In the genomic region with DNA sequence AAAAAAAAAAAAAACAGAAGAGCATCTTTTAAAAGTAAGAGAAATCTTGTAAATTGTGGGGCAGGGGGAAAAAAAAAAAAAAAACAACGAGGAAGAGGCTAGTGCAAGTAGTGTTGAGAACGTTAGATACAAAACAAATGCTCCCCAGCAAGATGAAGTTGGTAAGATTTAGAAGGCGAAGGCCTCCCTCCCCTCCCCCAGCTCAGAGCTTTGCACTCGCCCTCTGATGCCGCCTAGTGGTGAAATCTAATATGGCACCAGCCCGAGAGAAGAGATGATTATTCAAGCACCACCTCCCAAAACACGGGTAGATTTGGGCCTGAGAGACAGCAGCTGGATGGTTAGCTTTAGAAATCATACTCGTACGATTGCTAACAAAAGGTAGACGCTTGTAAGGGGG, we compare ENCODE assay signal across 8 mouse cellular contexts. TPM values are rescaled to one million over a fixed set of nuclear protein-coding genes. Genes with fewer than 3 reads are reported as not detected.
A peak's percentile ranks its signal among the peaks of the same experiment; 100 is the strongest.
DNase-seq lines count a peak whose midpoint lies in the region; ATAC-seq and TF ChIP-seq lines count a peak whose summit lies in the region.

No protein-coding gene starts in this region.

- intact Hi-C loops in heart, postnatal 25 days (cut with DNase I), result loop anchor here (2.0 to 5.0 kb wide), 3 partner anchors 61 to 441 kb away; no protein-coding TSS in a partner anchor

- peak overlapping the region; percentile 30; the same call in 1 of the 2 replicates for H3K4me2 ChIP-seq in lung, embryonic 14.5 days

- 1% methylated on average over 10 of the region's 10 CpGs for WGBS in lung, embryonic 14.5 days

- in situ Hi-C loops in Patski (cut with MboI; ENCODE audit: low pct_unique_long_range_greater_than_20kb), result loop anchor here (5.0 kb wide), 1 partner anchor 246 kb away; no protein-coding TSS in a partner anchor

- POLR2A ChIA-PET in Patski (lab: Charles Lee), result interaction anchor here (0.7 to 1.1 kb wide), 3 partner anchors 22 to 443 kb away, joined by 3 to 4 read pairs (median 4); partner anchors contain the start of gene Prickle2

- CTCF ChIA-PET in Patski (lab: Charles Lee), result interaction anchor here (0.6 to 4.7 kb wide), 24 partner anchors 8 to 1355 kb away, joined by 3 to 51 read pairs (median 3); partner anchors contain the start of gene Prickle2

- DNase-seq in Patski (ENCODE audit: low read depth, low spot score), result no peak
- peak; percentile 56 to 69 for DNase-seq in cerebellum, adult 18-20 months
- DNase-seq in heart, postnatal 25 days (ENCODE audit: low spot score), result peak; percentile 49
- DNase-seq in layer of hippocampus, adult 11-12 months (ENCODE audit: low spot score), result peak; percentile 94
- DNase-seq in lung, embryonic 14.5 days, result peak; percentile 94
- peak; percentile 79 for DNase-seq in ovary, postnatal 36 days (ENCODE audit: low spot score)
- DNase-seq in urinary bladder, adult 2 months (ENCODE audit: low spot score), result peak; percentile 57

- no peaks in the 10 kb centered on the region for H3K36me3 ChIP-seq in lung, embryonic 14.5 days (ENCODE audit: insufficient read depth)

- H3K27ac ChIP-seq in lung, embryonic 14.5 days (ENCODE audit: low read depth), result peak overlapping the region; percentile 51; the same call in 1 of the 2 replicates

- H3K27me3 ChIP-seq in Patski, result no peaks in the 10 kb centered on the region
- no peaks in the 10 kb centered on the region for H3K27me3 ChIP-seq in lung, embryonic 14.5 days (ENCODE audit: insufficient read depth, low read length)

- no peak overlapping the region for H3K4me3 ChIP-seq in lung, embryonic 14.5 days (ENCODE audit: low read depth, low read length)

- H3K9me3 ChIP-seq in lung, embryonic 14.5 days (ENCODE audit: low read depth, low read length), result no peaks in the 10 kb centered on the region

- TF ChIP-seq CTCF in Patski (IDR thresholded peaks at IDR 0.05), result peak; percentile 96
- peak; percentile 98 for TF ChIP-seq CTCF in lung, embryonic 14.5 days (IDR thresholded peaks at IDR 0.05; ENCODE audit: low read depth)

- ATAC-seq in Patski, result no peak
- peak; percentile 85 for ATAC-seq in frontal cortex, adult (ENCODE audit: low TSS enrichment)
- peak; percentile 62 for ATAC-seq in lung, embryonic 14.5 days (ENCODE audit: insufficient read depth)

- H3K9ac ChIP-seq in lung, embryonic 14.5 days, result no peak overlapping the region

- H3K4me1 ChIP-seq in lung, embryonic 14.5 days (ENCODE audit: insufficient read depth), result no peaks in the 10 kb centered on the region

RNA-seq across cellular contexts. Expression of gene Prickle2, which starts 22.1 kb away (rescaled TPM):
- polyA plus RNA-seq in Patski (2021), result 18.1 TPM
- 1 to 10 TPM; 6.0 to 6.1 TPM for total RNA-seq in heart, postnatal 25 days (2021)
- 11.0 TPM in 2 replicates for polyA plus RNA-seq in lung, embryonic 14.5 days (2014; fragmentation: Nextera tagmentation; extraction: Ambion mirVana)
- 13.6 and 18.0 TPM in 2 replicates for polyA plus RNA-seq in urinary bladder, adult 2 months (2012; rRNA removed)
